Mouse (Mus musculus) layer of hippocampus, adult 2 months (tissue): Measurements from ENCODE around the gene Gtf3c6. TPM values are rescaled to one million over a fixed set of nuclear protein-coding genes. Genes with fewer than 3 reads are reported as not detected.

Experiments used
- DNase-seq, 2 experiments: peaks; one replicate each; pipeline ENCODE4 v3.0.0; 2022; ENCODE audit warnings: low spot score in 2 of 2
- H3K27ac ChIP-seq: fragments of 200-600 bp; 2 replicates; pipeline ENCODE4 v1.8.1; 2022
- H3K4me3 ChIP-seq: fragments of 200-600 bp; 2 replicates; pipeline ENCODE4 v1.8.1; 2022; ENCODE audit warnings: mild to moderate bottlenecking
- CTCF ChIP-seq: fragments of 200-600 bp; conservative IDR thresholded peaks from 2 replicates; pipeline ENCODE4 v1.8.1; 2022; ENCODE audit warnings: antibody characterized with exemption, mild to moderate bottlenecking, moderate library complexity
- total RNA-seq, 2 experiments: library from RNA; stranded (reverse); gene quantifications; 2 replicates each; pipeline ENCODE4 v1.2.3; 2021

Gtf3c6 gene
- total RNA-seq, 2 experiments from 2014 or later = 27.5 to 29.9 TPM

DNA sequence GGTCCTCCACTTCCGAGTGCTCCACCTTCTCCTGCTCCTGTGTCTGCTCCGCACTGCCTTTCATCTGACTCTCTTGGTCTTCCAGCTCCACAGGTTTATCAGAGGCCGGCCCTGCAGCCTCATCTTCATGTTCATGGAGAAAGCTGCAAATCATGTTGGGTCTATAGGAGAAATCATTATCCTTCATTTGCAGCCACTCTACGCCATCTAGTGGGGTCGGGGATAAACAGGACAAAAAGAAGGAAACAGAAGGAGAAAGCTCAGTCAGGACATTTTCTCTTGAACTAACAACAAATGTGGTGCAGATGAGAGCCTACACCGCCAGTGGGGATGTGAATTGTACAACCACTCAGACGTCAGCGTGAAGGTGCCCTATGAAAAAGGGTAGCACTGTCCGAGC lies 8.3 kb downstream of the Gtf3c6 start:
- DNase-seq = peak; percentile 19 to 29
- Histone ChIP-seq H3K27ac (no peak overlapping the region), H3K4me3 (no peak overlapping the region)
- TF ChIP-seq CTCF = peak; percentile 67

GRCm38 (mm10) chr10:40247166-40247716 lies 10.7 kb downstream of the Gtf3c6 start:
- no peak for TF ChIP-seq CTCF
- H3K4me3 ChIP-seq = peak overlapping the region; percentile 84
- DNase-seq = no peak
- H3K27ac ChIP-seq = peak overlapping the region; percentile 90

GRCm38 (mm10) chr10:40246374-40247165 lies 11.3 kb downstream of the Gtf3c6 start, which contains the start of gene Rpf2:
TSS of gene Rpf2 (minus strand) at chr10:40247036.
- DNase-seq = peak; percentile 83 to 85
- Histone ChIP-seq H3K27ac (peak within 1 kb of the TSS; percentile 90), H3K4me3 (peak within 1 kb of the TSS; percentile 84)
- no peak for TF ChIP-seq CTCF

DNA sequence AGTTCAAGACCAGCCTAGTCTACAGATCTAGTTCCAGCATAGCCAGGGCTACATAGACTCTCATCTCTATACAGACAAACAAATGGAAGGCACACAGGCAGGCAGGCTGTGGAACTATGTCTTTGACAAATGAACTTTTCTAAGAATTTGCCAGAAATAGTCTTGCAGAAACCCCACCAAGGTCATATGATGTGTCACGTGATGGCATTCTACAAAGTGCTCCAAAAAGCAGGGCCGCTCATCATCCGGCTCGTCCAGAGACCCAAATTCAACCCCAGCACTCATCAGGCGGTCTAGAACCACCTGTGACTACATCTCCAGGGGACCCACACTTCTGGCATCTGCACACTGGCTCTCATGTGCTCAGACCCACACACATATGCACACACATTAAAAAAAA lies 20.1 kb downstream of the Gtf3c6 start:
- H3K27ac ChIP-seq = no peak overlapping the region
- DNase-seq = no peak
- TF ChIP-seq CTCF = no peak

DNA sequence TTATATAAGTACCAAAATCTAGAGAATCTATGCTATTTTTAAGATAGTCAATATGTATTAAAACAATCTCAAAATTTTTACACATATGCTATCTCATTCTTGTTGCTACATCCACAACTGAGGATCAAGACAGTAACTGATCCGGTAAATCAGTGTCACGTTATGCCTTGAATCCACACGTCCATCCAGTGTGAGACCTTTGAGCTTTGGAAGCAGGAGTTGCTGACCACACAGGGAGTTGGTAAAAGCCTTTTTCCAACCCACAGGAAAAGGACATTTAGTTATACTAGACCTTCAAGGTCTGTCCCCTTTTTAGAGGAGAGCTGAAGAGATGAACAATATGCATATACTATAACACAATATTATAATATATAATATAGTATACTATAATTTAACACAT lies 24.7 kb downstream of the Gtf3c6 start:
- no peak overlapping the region for H3K27ac ChIP-seq
- TF ChIP-seq CTCF = no peak
- DNase-seq = no peak
- H3K4me3 ChIP-seq = no peak overlapping the region

More for the DNA sequence above, 20.1 kb downstream of the Gtf3c6 start:
- H3K4me3 ChIP-seq = no peak overlapping the region

GRCm38 (mm10) chr10:40232442-40232841 lies 25.5 kb downstream of the Gtf3c6 start:
- H3K27ac ChIP-seq = no peak overlapping the region
- TF ChIP-seq CTCF = no peak

GRCm38 (mm10) chr10:40229725-40230124 lies 28.2 kb downstream of the Gtf3c6 start:
- Histone ChIP-seq H3K4me3 (no peak overlapping the region), H3K27ac (no peak overlapping the region)
- no peak for TF ChIP-seq CTCF
- DNase-seq = no peak

More at GRCm38 (mm10) chr10:40232442-40232841, 25.5 kb downstream of the Gtf3c6 start:
- no peak overlapping the region for H3K4me3 ChIP-seq
- DNase-seq = no peak

GRCm38 (mm10) chr10:40227660-40228303 lies 30.1 kb downstream of the Gtf3c6 start:
- TF ChIP-seq CTCF = no peak
- no peak overlapping the region for H3K27ac ChIP-seq
- no peak for DNase-seq
- no peak overlapping the region for H3K4me3 ChIP-seq

- DNase-seq = peak in 1 of 2 experiments; percentile 2
- Histone ChIP-seq H3K27ac (no peak overlapping the region), H3K4me3 (no peak overlapping the region)
- TF ChIP-seq CTCF = no peak
Observed at GRCm38 (mm10) chr10:40218874-40219273, 39.0 kb downstream of the Gtf3c6 start.

- Histone ChIP-seq H3K27ac (no peak overlapping the region), H3K4me3 (no peak overlapping the region)
- peak; percentile 90 to 92 for DNase-seq
- TF ChIP-seq CTCF = peak; percentile 94
Observed at GRCm38 (mm10) chr10:40212443-40213169, 45.3 kb downstream of the Gtf3c6 start.

Other genes with a start within 250 kb of the Gtf3c6 start
- gene Mfsd4b1, start 232.8 kb downstream of the Gtf3c6 start, total RNA-seq = 1 to 10 TPM; 1.2 to 1.7 TPM
- 1 to 10 TPM; 4.8 to 4.9 TPM for gene Slc16a10, start 115.8 kb downstream of the Gtf3c6 start, total RNA-seq
- 10 to 100 TPM; 18.7 to 21.5 TPM for gene Rpf2, start 11.1 kb downstream of the Gtf3c6 start, total RNA-seq
- gene Amd1, start 44.1 kb upstream of the Gtf3c6 start, total RNA-seq = 10 to 100 TPM; 81.6 to 83.1 TPM
- 10 to 100 TPM; 34.4 to 34.6 TPM for gene Cdk19, start 81.5 kb upstream of the Gtf3c6 start, total RNA-seq